Comparison of ENCODE assay signal across 14 mouse cellular contexts in genomic region chr2:3577216-3577615, GRCm38 (mm10).
"Had no signal": no experiment of that assay in that cellular context is flagged by ENCODE, and none has a peak within 500 bp of the region (broad histone marks: within the 10 kb centered on the region; RNA-seq: fewer than 3 reads in every experiment).

No protein-coding gene starts in this region.

- H3K36me3 ChIP-seq: liver, embryonic 13.5 days had no signal

- H3K4me3 ChIP-seq: left cerebral cortex, adult 2 months; liver, embryonic 13.5 days had no signal

- ATAC-seq: inflammation-experienced regulatory T-cells, adult 6 months had no signal

- H3K4me1 ChIP-seq: liver, embryonic 13.5 days had no signal

- H3K4me2 ChIP-seq: liver, embryonic 13.5 days; midbrain, embryonic 11.5 days had no signal

- H3K9ac ChIP-seq: liver, embryonic 13.5 days had no signal

- H3K27me3 ChIP-seq: liver, embryonic 13.5 days had no signal

- H3K9me3 ChIP-seq: liver, embryonic 13.5 days had no signal

- H3K27ac ChIP-seq: kidney, postnatal 0 days; left cerebral cortex, adult 2 months; liver, embryonic 13.5 days had no signal

- DNase-seq: kidney, adult 11 months; kidney, postnatal 25 days; layer of hippocampus, postnatal 36 days; liver, embryonic 13.5 days; lung, adult 2 months; lung, postnatal 14 days; lung, postnatal 4 days; midbrain, embryonic 14.5 days; thymus, adult 18-20 months; thymus, postnatal 4 days had no signal
